Mouse (Mus musculus) hindbrain, postnatal 0 days (tissue): Measurements from ENCODE around the gene Apol7b. TPM values are rescaled to one million over a fixed set of nuclear protein-coding genes. Genes with fewer than 3 reads are reported as not detected.
"Not testable (repeated sequence)": the region's sequence is repeated elsewhere in the genome, so short reads cannot be mapped to it uniquely, and the experiment has no call there.

ENCODE experiments used
- ATAC-seq: fragments of 200-750 bp; cut with Nextera tagmentation; 2 replicates; pipeline ENCODE4 v1.8.0; 2017; ENCODE audit warnings: mild to moderate bottlenecking, moderate TSS enrichment, moderate library complexity
- DNase-seq: peaks from one replicate; pipeline ENCODE4 v3.0.0-alpha.2; 2015; ENCODE audit warnings: low spot score
- H3K27ac ChIP-seq: fragments of 300-500 bp; sonication (generic); 2 replicates; pipeline ENCODE4 v1.5.1; 2014; ENCODE audit warnings: mild to moderate bottlenecking
- H3K27me3 ChIP-seq: fragments of 300-500 bp; sonication (generic); 2 replicates; pipeline ENCODE4 v1.6.1; 2014; ENCODE audit warnings: low read length, mixed read lengths; ENCODE audit not compliant: insufficient read depth
- H3K36me3 ChIP-seq: fragments of 300-500 bp; sonication (generic); 2 replicates; pipeline ENCODE4 v1.6.1; 2014; ENCODE audit warnings: low read length, mixed read lengths; ENCODE audit not compliant: insufficient read depth
- H3K4me1 ChIP-seq: fragments of 300-500 bp; sonication (generic); 2 replicates; pipeline ENCODE4 v1.6.1; 2014; ENCODE audit warnings: antibody characterized with exemption, low read length, mixed read lengths; ENCODE audit not compliant: insufficient read depth
- H3K4me2 ChIP-seq: fragments of 300-500 bp; sonication (generic); 2 replicates; pipeline ENCODE4 v1.6.1; 2014; ENCODE audit warnings: low read depth, mild to moderate bottlenecking, low read length, moderate library complexity, mixed read lengths
- H3K4me3 ChIP-seq: fragments of 300-500 bp; sonication (generic); 2 replicates; pipeline ENCODE4 v1.5.1; 2014; ENCODE audit warnings: low read length
- H3K9ac ChIP-seq: fragments of 300-500 bp; sonication (generic); replicated peaks from 2 replicates; pipeline ENCODE4 v1.6.1; 2014; ENCODE audit warnings: mild to moderate bottlenecking, low read length, moderate library complexity, mixed read lengths
- H3K9me3 ChIP-seq: fragments of 300-500 bp; sonication (generic); 2 replicates; pipeline ENCODE4 v1.6.1; 2016; ENCODE audit warnings: low read length, mixed read lengths
- CTCF ChIP-seq: IDR thresholded peaks from 2 replicates; pipeline ENCODE4 v1.5.1; 2016; ENCODE audit warnings: antibody characterized with exemption, control low read depth, low read depth
- WGBS: fragments of 180-500 bp; shearing (Covaris S2); extraction: QIAGEN DNeasy Blood & Tissue Kit; methylation state at CpG from one replicate; pipeline ENCODE4 v1.1.7; 2014; 5-methylcytosine and 5-hydroxymethylcytosine counted together
- polyA plus RNA-seq: library from polyadenylated mRNA; unstranded; fragments of >200 nt; fragmentation: Nextera tagmentation; extraction: Ambion mirVana; gene quantifications from 2 replicates; pipeline ENCODE4 v1.2.1, GENCODE M21; 2015
- total RNA-seq: library from RNA; depleted of rRNA; stranded (reverse); fragments of >200 nt; gene quantifications from 2 replicates; pipeline ENCODE4 v1.2.3, GENCODE M21; 2014; rRNA removed

The Apol7b gene
- total RNA-seq (not detected in 2 replicates), polyA plus RNA-seq (not detected in 2 replicates)

DNA sequence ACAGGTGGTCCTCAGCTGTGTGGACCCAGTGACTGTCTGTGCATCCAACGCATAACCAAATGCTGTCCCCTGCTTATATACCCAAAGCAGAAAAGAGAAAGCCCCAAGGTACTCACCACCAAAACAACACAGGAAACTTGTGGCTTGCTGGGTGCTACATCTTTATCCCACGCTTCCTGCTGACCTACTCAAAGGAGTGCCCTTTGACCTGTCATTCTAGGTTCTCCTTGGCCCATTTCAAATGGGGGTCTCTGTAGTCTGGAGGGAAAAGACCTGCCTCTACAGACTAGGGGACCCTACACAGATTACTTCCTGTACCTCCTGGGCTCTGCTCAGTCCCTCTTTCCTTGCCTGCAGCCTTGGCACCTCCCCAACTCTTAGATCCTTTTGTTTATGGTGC lies at the start of gene Apol7b:
Gene Apol7b, minus strand, starts transcription at position 101 of the 400 bp plus-strand sequence.
- H3K4me2 ChIP-seq, ATAC-seq, H3K27me3 ChIP-seq, DNase-seq, H3K4me3 ChIP-seq, H3K9me3 ChIP-seq, H3K27ac ChIP-seq, H3K4me1 ChIP-seq, H3K9ac ChIP-seq, H3K36me3 ChIP-seq: not testable (repeated sequence)
- WGBS: 92% methylated on average over 2 of the region's 2 CpGs

- not testable (repeated sequence) for H3K9me3 ChIP-seq, H3K9ac ChIP-seq, H3K36me3 ChIP-seq, DNase-seq, H3K27ac ChIP-seq, H3K4me2 ChIP-seq, ATAC-seq, H3K27me3 ChIP-seq, H3K4me1 ChIP-seq, H3K4me3 ChIP-seq
- 55% methylated on average over 1 of the region's 1 CpGs for WGBS
Observed at GRCm38 (mm10) chr15:77494694-77495093, 47.4 kb upstream of the Apol7b start.

- not testable (repeated sequence) for H3K4me3 ChIP-seq, H3K4me1 ChIP-seq, H3K27me3 ChIP-seq, H3K9me3 ChIP-seq, H3K9ac ChIP-seq, ATAC-seq, H3K27ac ChIP-seq, H3K4me2 ChIP-seq, H3K36me3 ChIP-seq, DNase-seq
- no CpG with 5 or more reads among the region's 1 CpGs for WGBS
Observed at GRCm38 (mm10) chr15:77493181-77493580, 45.9 kb upstream of the Apol7b start.

GRCm38 (mm10) chr15:77482140-77482794 lies 35.0 kb upstream of the Apol7b start:
- Histone ChIP-seq H3K36me3 (no peaks in the 10 kb centered on the region), H3K9ac (no peak overlapping the region), H3K4me1 (no peaks in the 10 kb centered on the region), H3K27ac (no peak overlapping the region), H3K4me2 (no peak overlapping the region), H3K9me3 (no peaks in the 10 kb centered on the region), H3K27me3 (no peaks in the 10 kb centered on the region), H3K4me3 (no peak overlapping the region)
- DNase-seq (no peak), ATAC-seq (no peak)
- TF ChIP-seq CTCF: no peak
- 73% methylated on average over 4 of the region's 4 CpGs for WGBS

GRCm38 (mm10) chr15:77476693-77477092 lies 29.4 kb upstream of the Apol7b start, which contains the start of gene Apol10a:
Apol10a (plus strand) TSS chr15:77477047.
- 80% methylated on average over 2 of the region's 2 CpGs for WGBS
- not testable (repeated sequence) for H3K4me3 ChIP-seq, H3K27ac ChIP-seq, ATAC-seq, H3K4me1 ChIP-seq, H3K4me2 ChIP-seq, DNase-seq, H3K36me3 ChIP-seq, H3K9ac ChIP-seq, H3K27me3 ChIP-seq, H3K9me3 ChIP-seq

GRCm38 (mm10) chr15:77474699-77475390 lies 27.6 kb upstream of the Apol7b start:
- WGBS: 86% methylated on average over 7 of the region's 7 CpGs
- H3K27me3 ChIP-seq, H3K4me1 ChIP-seq, H3K27ac ChIP-seq, ATAC-seq, DNase-seq, H3K4me2 ChIP-seq, H3K4me3 ChIP-seq, H3K36me3 ChIP-seq, H3K9ac ChIP-seq, H3K9me3 ChIP-seq: not testable (repeated sequence)

DNA sequence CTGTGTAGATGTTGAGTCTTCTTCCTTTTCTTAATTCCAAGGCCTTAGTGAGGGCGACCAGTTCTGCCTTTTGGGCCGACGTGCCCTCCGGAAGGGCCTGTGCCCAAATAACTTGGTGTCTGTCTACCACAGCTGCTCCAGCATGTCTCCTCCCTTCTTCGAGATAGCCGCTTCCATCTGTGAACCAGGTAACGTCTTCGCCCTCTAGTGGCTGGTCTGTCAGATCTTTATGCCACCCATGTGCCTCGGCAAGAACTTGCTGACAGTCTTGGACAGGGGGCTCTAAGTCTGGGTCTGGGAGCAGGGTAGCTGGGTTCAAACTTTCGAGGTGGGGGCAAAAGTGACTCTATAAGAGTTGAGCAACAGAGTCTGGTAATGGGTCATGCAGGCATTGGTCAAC lies 2.6 kb upstream of the Apol7b start:
- H3K4me1 ChIP-seq, H3K4me2 ChIP-seq, H3K27me3 ChIP-seq, ATAC-seq, DNase-seq, H3K4me3 ChIP-seq, H3K36me3 ChIP-seq, H3K9ac ChIP-seq, H3K9me3 ChIP-seq, H3K27ac ChIP-seq: not testable (repeated sequence)
- WGBS: 59% methylated on average over 10 of the region's 10 CpGs

DNA sequence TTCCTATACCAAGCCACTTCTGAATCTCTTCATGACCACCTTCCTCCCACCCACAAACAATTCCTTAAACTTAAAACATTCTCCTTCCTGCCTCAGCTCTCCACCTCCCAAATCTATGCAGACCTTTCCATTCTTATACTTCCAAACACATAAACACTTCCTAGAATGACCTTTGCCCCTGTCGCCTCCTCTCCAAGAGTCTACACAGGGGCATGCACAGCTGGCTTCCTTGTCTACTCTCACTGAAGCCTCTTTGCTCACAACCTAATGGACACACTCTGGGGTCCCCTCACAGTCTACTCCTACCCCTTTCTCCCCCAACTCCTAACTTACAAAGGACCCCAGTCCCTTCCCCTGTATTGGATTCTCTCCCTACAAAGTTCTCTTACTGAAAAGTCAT lies 1.6 kb downstream of the Apol7b start:
- not testable (repeated sequence) for H3K36me3 ChIP-seq, H3K4me2 ChIP-seq, H3K4me1 ChIP-seq, H3K27me3 ChIP-seq, H3K27ac ChIP-seq, H3K9ac ChIP-seq, H3K4me3 ChIP-seq, H3K9me3 ChIP-seq, ATAC-seq, DNase-seq
- WGBS: 100% methylated on average over 1 of the region's 1 CpGs

GRCm38 (mm10) chr15:77444746-77445145 lies 2.5 kb downstream of the Apol7b start:
- DNase-seq: peak; percentile 18
- 56% methylated on average over 7 of the region's 8 CpGs for WGBS

More at GRCm38 (mm10) chr15:77444746-77445145, 2.5 kb downstream of the Apol7b start:
- H3K4me3 ChIP-seq, ATAC-seq, H3K36me3 ChIP-seq, H3K27me3 ChIP-seq, H3K27ac ChIP-seq, H3K4me2 ChIP-seq, H3K9me3 ChIP-seq, H3K4me1 ChIP-seq, H3K9ac ChIP-seq: not testable (repeated sequence)
